Mouse (Mus musculus) frontal cortex, postnatal 36 days (tissue): ENCODE data around the gene Aven.

ENCODE experiments used
- DNase-seq, 2 experiments: peaks; one replicate each; pipeline ENCODE4 v3.0.0; 2022; ENCODE audit warnings: low spot score in 2 of 2

Gene Aven

DNA sequence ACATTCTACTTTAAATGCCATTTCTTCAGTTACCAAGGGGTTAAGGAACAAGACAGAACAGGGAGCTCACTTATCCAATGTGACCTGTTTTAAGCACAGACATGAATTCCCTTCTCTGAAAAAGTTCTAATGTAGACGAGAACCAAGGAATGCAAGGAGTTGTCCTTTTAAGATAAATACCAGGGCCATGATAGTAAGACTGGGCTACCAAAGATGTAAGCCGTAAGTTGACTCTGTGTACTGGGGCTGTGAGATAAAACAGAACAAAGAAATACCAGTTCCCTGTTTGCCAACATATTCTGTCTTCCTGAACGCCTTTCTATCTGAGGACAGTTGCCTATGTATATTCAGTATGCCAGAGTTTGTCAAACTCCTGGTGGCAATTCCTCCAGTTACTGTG, 176.7 kb downstream of the Aven start:
- DNase-seq, result no peak

DNA sequence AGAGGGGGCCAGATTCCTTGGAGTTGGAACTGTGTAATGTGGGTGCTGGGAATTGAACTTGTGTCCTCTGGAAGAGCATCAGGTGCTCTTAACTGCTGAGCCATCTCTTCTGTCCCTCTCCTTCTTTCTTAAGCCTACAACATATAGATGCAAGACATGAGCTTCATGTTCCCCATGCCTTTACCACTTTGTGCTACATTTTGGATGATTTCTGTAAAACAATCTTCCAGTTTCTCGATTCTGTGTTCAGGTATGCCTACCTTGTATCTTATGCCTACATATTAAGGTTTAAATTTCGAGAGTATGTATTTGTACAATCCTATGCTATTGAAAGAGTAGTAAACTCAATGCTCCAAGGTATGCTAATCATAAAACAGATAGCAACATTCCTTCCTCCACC, 183.4 kb downstream of the Aven start:
- no peak for DNase-seq

DNA sequence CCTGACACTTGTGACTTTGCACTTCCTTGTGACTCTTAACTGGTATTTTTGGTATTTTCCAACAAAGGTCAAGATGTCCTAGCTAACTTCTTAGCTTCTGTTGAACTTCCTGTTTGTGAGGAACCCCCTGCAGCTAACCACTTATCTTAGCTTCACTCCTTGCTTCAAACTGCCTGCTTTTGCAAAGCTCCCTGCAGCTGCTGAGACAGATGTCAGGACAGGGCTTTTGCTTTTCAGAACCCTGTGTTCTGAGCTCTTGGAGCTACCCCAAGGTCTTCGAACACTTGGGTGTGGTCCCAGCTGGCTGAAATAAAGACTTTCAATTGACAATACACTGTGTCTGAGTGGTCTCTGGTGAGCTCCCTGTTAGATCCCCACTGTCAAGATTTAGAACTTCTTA, 184.0 kb downstream of the Aven start:
- no peak for DNase-seq

DNA sequence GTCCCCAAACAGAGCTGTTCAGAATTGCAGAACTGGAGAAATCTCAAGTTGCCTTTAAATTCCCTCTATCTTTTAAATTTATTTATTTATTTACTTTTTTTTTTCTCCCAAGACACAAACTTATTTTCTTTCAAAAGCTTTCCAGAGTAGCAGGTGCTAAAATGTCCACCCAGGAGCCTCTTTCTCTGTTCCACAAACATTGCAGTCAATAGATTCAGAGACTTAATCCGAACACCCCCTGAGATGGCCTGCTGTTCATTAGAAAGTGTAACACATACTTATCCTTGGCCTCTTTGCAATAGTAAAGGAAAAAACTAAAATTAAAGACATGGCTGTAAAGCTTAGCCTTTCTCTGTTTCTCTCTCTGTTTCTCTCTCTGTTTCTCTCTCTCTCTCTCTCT, 184.5 kb downstream of the Aven start:
- DNase-seq, result no peak

DNA sequence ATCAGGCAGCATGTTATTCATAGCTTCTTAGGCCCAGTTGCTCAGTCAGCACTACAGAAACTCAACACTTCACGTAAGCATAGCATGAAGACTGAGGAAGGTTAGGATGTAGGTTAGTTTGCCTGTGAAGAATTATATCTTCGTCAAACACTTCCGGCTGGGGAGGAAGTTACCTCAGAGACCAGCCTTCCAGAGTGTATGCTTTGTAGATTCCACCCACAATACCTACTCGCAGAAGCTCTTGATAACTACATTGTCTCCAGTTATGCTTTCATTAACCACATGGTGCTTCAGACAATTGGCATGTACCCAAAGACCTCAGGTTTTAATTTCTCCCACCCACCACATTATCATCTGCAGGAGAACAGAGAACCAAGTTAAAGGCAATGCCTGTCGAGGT, 189.1 kb downstream of the Aven start:
- DNase-seq, result no peak
